Mouse (Mus musculus) lung, embryonic 15.5 days (tissue): ENCODE results near the gene Hsf4. TPM values are rescaled to one million over a fixed set of nuclear protein-coding genes. Genes with fewer than 3 reads are reported as not detected.

Source experiments
- ATAC-seq: fragments of 200-750 bp; cut with Nextera tagmentation; 2 replicates; pipeline ENCODE4 v1.8.0; 2017; ENCODE audit warnings: moderate number of reproducible peaks, borderline replicate concordance; ENCODE audit not compliant: low FRiP score, low TSS enrichment; ENCODE audit errors: extremely low read depth
- H3K27ac ChIP-seq: fragments of 300-500 bp; sonication (generic); 2 replicates; pipeline ENCODE4 v1.5.1; 2015; ENCODE audit warnings: moderate library complexity, mild to moderate bottlenecking, inconsistent platforms
- H3K27me3 ChIP-seq: fragments of 300-500 bp; sonication (generic); 2 replicates; pipeline ENCODE4 v1.6.1; 2015; ENCODE audit warnings: inconsistent platforms
- H3K36me3 ChIP-seq: fragments of 300-500 bp; sonication (generic); 2 replicates; pipeline ENCODE4 v1.6.1; 2015; ENCODE audit warnings: inconsistent platforms
- H3K4me1 ChIP-seq: fragments of 300-500 bp; sonication (generic); 2 replicates; pipeline ENCODE4 v1.6.1; 2015; ENCODE audit warnings: inconsistent platforms
- H3K4me2 ChIP-seq: fragments of 300-500 bp; sonication (generic); 2 replicates; pipeline ENCODE4 v1.6.1; 2015; ENCODE audit warnings: inconsistent platforms, mild to moderate bottlenecking, moderate library complexity
- H3K4me3 ChIP-seq: fragments of 300-500 bp; sonication (generic); 2 replicates; pipeline ENCODE4 v1.5.1; 2015; ENCODE audit warnings: mild to moderate bottlenecking, inconsistent platforms
- H3K9ac ChIP-seq: fragments of 300-500 bp; sonication (generic); 2 replicates; pipeline ENCODE4 v1.6.1; 2015; ENCODE audit warnings: inconsistent platforms
- H3K9me3 ChIP-seq: fragments of 300-500 bp; sonication (generic); 2 replicates; pipeline ENCODE4 v1.6.1; 2016; ENCODE audit warnings: inconsistent platforms
- WGBS: fragments of 180-500 bp; shearing (Covaris S2); methylation state at CpG from one replicate; pipeline ENCODE4 v1.1.7; 2015; 5-methylcytosine and 5-hydroxymethylcytosine counted together
- polyA plus RNA-seq: library from polyadenylated mRNA; unstranded; fragments of >200 nt; fragmentation: Nextera tagmentation; extraction: Ambion mirVana; gene quantifications from 2 replicates; pipeline ENCODE4 v1.2.1, GENCODE M21; 2015

Hsf4 gene
- polyA plus RNA-seq, 1 experiment from 2014 or later, result 0.61 TPM

DNA sequence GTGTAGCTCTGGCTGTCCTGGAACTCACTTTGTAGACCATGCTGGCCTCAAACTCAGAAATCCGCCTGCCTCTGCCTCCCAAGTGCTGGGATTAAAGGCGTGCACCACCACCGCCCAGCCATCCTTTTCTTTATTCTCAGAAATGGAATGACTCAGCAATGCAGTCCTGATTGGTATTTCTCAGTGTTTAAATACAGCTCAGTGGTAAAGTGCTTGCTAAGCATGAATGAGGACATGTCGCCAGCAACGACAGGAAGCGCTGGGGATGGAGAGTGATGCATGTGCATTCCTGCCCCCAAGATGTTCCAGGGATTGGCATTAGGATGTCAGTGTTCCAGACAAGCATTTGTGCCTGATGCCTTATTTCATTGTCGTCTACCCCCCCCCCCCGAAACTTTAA lies 33.8 kb downstream of the Hsf4 start:
- Histone ChIP-seq H3K4me1 (peaks cover 42% of the 10 kb centered on the region), H3K36me3 (peaks cover 56% of the 10 kb centered on the region), H3K9me3 (no peaks in the 10 kb centered on the region), H3K4me3 (no peak overlapping the region), H3K27ac (no peak overlapping the region), H3K9ac (no peak overlapping the region), H3K27me3 (no peaks in the 10 kb centered on the region), H3K4me2 (no peak overlapping the region)
- no peak for ATAC-seq
- WGBS, result 74% methylated on average over 8 of the region's 8 CpGs

GRCm38 (mm10) chr8:105303874-105304273 lies 34.3 kb downstream of the Hsf4 start:
- H3K27me3 ChIP-seq, result no peaks in the 10 kb centered on the region

GRCm38 (mm10) chr8:105304325-105305210 lies 35.0 kb downstream of the Hsf4 start:
- H3K4me2 ChIP-seq, result no peak overlapping the region
- H3K4me3 ChIP-seq, result no peak overlapping the region
- peak overlapping the region; percentile 89 for H3K27ac ChIP-seq
- WGBS, result 34% methylated on average over 9 of the region's 9 CpGs
- peaks cover 66% of the 10 kb centered on the region for H3K36me3 ChIP-seq
- H3K4me1 ChIP-seq, result peaks cover 31% of the 10 kb centered on the region
- peak; percentile 10; the same call in 1 of the 2 replicates for ATAC-seq
- H3K27me3 ChIP-seq, result no peaks in the 10 kb centered on the region
- H3K9me3 ChIP-seq, result no peaks in the 10 kb centered on the region
- no peak overlapping the region for H3K9ac ChIP-seq

More at GRCm38 (mm10) chr8:105303874-105304273, 34.3 kb downstream of the Hsf4 start:
- Histone ChIP-seq H3K36me3 (peaks cover 61% of the 10 kb centered on the region), H3K9ac (no peak overlapping the region), H3K9me3 (no peaks in the 10 kb centered on the region), H3K4me1 (peaks cover 37% of the 10 kb centered on the region), H3K4me2 (no peak overlapping the region), H3K4me3 (no peak overlapping the region), H3K27ac (peak overlapping the region; percentile 47; the same call in 1 of the 2 replicates)
- ATAC-seq, result no peak
- 65% methylated on average over 9 of the region's 9 CpGs for WGBS

DNA sequence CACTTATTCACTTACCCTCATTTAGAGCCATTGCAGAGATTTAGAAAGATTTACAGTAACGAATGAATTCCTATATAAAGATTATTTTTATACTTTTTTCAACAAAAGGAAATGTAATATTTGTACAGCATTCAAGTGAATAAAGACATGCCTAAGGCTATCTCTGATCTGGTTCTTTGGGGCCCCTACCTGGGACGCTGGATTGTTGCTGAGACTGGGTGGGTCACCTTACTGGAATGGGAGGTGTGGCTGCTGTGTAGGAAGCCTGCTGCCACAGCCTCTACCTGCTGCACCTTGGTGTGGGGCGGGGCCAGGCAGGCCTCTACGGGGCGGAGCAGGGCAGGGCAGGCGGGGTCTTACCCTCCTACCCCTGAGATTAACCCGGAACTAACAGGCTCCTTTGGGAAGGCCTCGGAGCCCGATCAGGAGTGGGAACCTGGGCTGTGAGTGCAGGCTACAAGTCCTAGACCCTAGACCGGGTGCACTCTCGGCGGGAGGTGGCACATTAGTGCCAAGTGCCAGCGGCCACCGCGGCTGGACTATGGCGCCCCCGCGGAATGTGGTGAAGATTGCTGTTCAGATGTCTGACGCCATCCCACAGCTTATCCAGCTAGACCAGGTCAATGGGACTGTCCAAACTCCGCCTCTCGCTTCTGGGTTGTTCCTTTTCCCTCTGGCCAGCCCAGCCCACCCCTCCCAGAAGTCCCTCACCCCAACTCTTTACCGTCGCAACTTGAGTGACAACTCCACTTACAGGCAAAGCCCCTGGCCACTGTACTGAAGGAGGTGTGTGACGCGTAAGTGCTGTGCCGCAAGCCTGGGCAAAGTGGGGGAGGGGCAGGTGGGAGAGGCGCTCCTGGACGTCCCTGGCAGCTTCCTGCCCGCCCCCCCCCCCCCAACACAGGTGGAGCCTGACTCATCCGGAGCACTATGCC lies 35.9 kb downstream of the Hsf4 start, which contains the start of gene Elmo3:
TSS of gene Elmo3 (plus strand) at position 391 of the 935 bp plus-strand sequence.
- Histone ChIP-seq H3K27me3 (no peaks in the 10 kb centered on the region), H3K4me3 (peak within 1 kb of the TSS; percentile 44), H3K36me3 (peaks cover 60% of the 10 kb centered on the region), H3K4me2 (peak within 1 kb of the TSS; percentile 73), H3K27ac (peak within 1 kb of the TSS; percentile 89), H3K4me1 (peaks cover 27% of the 10 kb centered on the region), H3K9ac (peak within 1 kb of the TSS; percentile 58), H3K9me3 (no peaks in the 10 kb centered on the region)
- WGBS, result 5% methylated on average over 28 of the region's 30 CpGs
- ATAC-seq, result peak; percentile 81

DNA sequence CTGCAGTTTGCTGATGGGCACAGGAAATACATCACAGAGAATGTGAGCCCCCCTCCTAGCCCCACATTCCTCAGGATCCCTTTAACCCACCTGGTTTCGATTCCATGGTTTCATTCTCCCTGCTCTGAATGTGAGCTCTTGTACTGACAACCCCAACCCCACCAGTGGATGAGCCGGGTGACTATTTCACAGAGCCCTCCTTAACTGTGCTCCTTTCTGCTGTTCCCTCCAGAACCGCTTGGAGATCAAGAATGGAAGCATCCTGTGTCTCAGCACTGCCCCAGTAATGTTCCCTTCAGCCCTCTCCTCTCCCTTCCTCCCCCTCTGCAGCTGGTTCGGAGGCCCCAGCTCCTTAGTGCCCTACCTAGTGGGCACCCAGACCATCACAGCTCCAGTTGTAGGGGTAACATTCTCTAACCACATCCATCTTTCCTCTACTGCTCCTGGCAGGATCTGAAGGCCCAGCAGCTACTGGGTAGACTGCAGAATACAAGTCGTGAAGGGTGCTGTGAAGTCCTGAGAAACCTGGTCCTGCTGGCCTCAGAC lies 36.6 kb downstream of the Hsf4 start:
- no peaks in the 10 kb centered on the region for H3K27me3 ChIP-seq
- H3K9me3 ChIP-seq, result no peaks in the 10 kb centered on the region
- peak; percentile 37 for ATAC-seq
- peak overlapping the region; percentile 73 for H3K4me2 ChIP-seq
- H3K36me3 ChIP-seq, result peaks cover 53% of the 10 kb centered on the region
- H3K4me1 ChIP-seq, result peaks cover 27% of the 10 kb centered on the region
- WGBS, result 26% methylated on average over 5 of the region's 5 CpGs
- H3K9ac ChIP-seq, result peak overlapping the region; percentile 58
- peak overlapping the region; percentile 44 for H3K4me3 ChIP-seq
- H3K27ac ChIP-seq, result peak overlapping the region; percentile 89

DNA sequence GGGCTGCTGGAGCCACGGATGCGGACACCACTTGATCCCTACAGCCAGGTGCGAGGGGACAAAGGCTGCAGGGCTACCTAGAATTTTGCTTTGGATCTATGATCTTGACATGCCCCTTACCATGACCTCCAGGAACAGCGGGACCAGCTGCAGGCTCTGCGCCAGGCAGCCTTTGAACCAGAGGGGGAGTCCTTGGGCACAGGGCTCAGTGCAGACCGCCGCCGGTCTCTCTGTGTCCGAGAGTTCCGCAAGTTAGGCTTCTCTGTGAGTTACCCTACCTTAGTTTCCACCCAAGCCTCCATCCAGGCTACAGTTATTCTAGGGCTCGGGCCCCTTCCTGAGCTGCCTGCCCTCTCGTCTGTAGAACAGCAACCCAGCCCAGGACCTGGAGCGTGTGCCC lies 38.1 kb downstream of the Hsf4 start:
- 95% methylated on average over 13 of the region's 13 CpGs for WGBS
- H3K27ac ChIP-seq, result no peak overlapping the region
- no peak overlapping the region for H3K4me3 ChIP-seq
- no peak for ATAC-seq
- H3K36me3 ChIP-seq, result peaks cover 54% of the 10 kb centered on the region
- no peak overlapping the region for H3K4me2 ChIP-seq
- no peak overlapping the region for H3K9ac ChIP-seq
- H3K27me3 ChIP-seq, result no peaks in the 10 kb centered on the region
- no peaks in the 10 kb centered on the region for H3K9me3 ChIP-seq
- peaks cover 27% of the 10 kb centered on the region for H3K4me1 ChIP-seq

DNA sequence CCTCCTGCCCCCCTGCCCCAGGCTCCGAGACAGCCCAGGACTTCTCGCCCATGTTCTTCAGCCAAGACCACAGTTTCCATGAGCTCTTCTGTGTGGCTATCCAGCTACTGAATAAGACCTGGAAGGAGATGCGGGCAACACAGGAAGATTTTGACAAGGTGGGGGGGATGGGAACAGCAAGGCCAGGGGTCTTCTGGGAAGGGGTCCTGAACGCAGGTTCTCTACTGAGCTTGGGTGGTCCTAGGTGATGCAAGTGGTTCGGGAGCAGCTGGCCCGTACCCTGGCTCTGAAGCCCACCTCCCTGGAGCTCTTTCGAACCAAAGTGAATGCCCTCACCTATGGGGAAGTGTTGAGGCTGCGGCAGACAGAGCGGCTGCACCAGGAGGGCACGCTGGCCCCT lies 38.8 kb downstream of the Hsf4 start:
- Histone ChIP-seq H3K9ac (no peak overlapping the region), H3K36me3 (peaks cover 56% of the 10 kb centered on the region), H3K4me2 (no peak overlapping the region), H3K4me3 (no peak overlapping the region), H3K4me1 (peaks cover 27% of the 10 kb centered on the region), H3K9me3 (no peaks in the 10 kb centered on the region), H3K27ac (no peak overlapping the region), H3K27me3 (no peaks in the 10 kb centered on the region)
- ATAC-seq, result no peak
- 90% methylated on average over 10 of the region's 10 CpGs for WGBS

DNA sequence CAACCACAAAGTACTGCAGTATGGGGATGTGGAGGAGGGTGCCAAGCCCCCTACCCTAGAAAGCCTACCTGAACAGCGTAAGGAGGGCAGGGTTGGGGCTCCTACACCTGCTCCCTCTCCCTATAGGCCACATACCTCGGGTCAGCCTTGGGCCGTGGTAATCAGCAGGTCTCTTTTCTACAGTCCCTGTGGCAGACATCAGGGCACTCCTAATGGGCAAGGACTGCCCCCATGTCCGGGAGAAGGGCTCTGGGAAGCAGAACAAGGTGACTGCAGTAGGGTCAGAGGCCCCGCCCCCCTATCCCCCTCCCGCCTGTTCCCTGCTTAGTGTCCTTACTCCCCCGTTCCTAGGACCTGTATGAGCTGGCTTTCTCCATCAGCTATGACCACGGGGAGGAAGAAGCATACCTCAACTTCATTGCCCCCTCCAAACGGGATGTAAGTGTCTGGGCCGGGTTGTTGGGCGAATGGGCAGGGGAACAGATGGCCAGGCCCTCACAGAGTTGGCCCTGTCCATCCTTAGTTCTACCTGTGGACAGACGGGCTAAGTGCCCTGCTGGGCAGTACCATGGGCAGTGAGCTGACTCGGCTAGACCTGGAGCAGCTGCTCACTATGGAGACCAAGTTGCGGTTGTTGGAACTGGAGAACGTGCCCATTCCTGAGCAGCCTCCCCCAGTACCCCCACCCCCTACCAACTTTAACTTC lies 39.7 kb downstream of the Hsf4 start:
- Histone ChIP-seq H3K4me3 (no peak overlapping the region), H3K9me3 (no peaks in the 10 kb centered on the region), H3K36me3 (peaks cover 60% of the 10 kb centered on the region), H3K27ac (no peak overlapping the region), H3K4me2 (no peak overlapping the region), H3K27me3 (no peaks in the 10 kb centered on the region), H3K4me1 (peaks cover 22% of the 10 kb centered on the region), H3K9ac (no peak overlapping the region)
- no peak for ATAC-seq
- 75% methylated on average over 15 of the region's 15 CpGs for WGBS

DNA sequence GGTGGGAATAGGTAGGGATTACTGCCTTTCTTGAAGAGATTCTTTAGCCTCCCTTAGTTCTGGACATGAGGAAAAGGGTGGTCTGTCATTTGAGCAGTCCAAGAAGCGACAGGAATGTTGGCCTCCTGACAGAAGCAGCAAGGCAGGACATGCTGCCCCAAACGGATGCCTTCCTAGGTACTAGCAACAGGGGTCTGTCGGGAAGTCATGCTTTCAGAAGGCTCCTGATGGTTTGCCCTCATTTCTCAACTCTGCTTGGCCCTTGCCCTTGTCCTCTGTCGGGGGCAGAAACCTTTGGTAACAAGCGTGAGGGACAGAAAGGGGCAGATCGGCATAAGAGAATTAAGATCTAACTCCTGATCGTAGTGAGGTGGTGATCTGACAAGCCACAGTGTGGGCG lies 40.5 kb downstream of the Hsf4 start:
- Histone ChIP-seq H3K36me3 (peaks cover 59% of the 10 kb centered on the region), H3K4me2 (no peak overlapping the region), H3K27ac (no peak overlapping the region), H3K9me3 (no peaks in the 10 kb centered on the region), H3K4me3 (no peak overlapping the region), H3K9ac (no peak overlapping the region), H3K27me3 (no peaks in the 10 kb centered on the region), H3K4me1 (peaks cover 14% of the 10 kb centered on the region)
- no peak for ATAC-seq
- 78% methylated on average over 8 of the region's 8 CpGs for WGBS

- peaks cover 65% of the 10 kb centered on the region for H3K36me3 ChIP-seq
Measured at GRCm38 (mm10) chr8:105311718-105312117, 42.1 kb downstream of the Hsf4 start.

DNA sequence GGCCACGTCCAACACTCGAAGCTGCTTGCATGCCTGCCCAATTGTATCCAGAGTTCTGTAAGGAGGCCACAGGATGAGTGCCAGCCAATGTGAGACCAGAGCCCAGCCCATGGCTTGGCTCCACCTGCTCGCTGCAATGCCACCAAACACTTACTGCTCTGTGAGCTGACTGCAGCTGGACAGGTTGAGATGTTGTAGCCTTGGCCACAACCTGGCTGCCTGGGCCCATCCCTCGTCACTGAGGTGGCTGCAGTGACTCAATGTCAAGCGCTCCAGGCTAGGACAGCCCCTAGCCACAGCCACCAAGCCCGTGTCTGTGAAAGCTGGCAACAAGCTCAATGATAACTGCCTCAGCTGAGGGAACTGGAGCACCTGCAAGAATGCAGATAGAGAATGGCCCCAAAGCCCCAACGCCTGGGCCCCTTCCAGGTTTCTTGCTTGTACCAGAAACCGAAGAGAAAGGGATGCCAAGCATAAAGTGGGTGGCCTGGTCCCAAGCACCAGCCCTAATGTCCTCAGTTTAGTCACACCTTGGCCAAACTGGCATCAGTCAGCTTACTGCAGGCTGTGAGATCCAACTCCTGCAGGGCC lies 43.4 kb downstream of the Hsf4 start:
- no peak overlapping the region for H3K4me3 ChIP-seq
- no peak for ATAC-seq
- no peaks in the 10 kb centered on the region for H3K27me3 ChIP-seq
- peaks cover 55% of the 10 kb centered on the region for H3K36me3 ChIP-seq
- H3K4me1 ChIP-seq, result 0 out of 2 replicates have a peak, but pooled peaks cover 3% of the 10 kb centered on the region
- H3K9ac ChIP-seq, result no peak overlapping the region
- H3K27ac ChIP-seq, result no peak overlapping the region
- H3K4me2 ChIP-seq, result no peak overlapping the region
- WGBS, result 86% methylated on average over 8 of the region's 8 CpGs
- H3K9me3 ChIP-seq, result no peaks in the 10 kb centered on the region

More at GRCm38 (mm10) chr8:105311718-105312117, 42.1 kb downstream of the Hsf4 start:
- H3K4me3 ChIP-seq, result no peak overlapping the region
- 0 out of 2 replicates have a peak, but pooled peaks cover 3% of the 10 kb centered on the region for H3K4me1 ChIP-seq
- no peak overlapping the region for H3K9ac ChIP-seq
- WGBS, result 82% methylated on average over 1 of the region's 1 CpGs
- no peak overlapping the region for H3K4me2 ChIP-seq
- H3K27ac ChIP-seq, result no peak overlapping the region
- no peaks in the 10 kb centered on the region for H3K27me3 ChIP-seq
- H3K9me3 ChIP-seq, result no peaks in the 10 kb centered on the region
- no peak for ATAC-seq
